Mouse (Mus musculus): ENCODE measurements around the gene Msh4. TPM values are rescaled to one million over a fixed set of nuclear protein-coding genes. Genes with fewer than 3 reads are reported as not detected.

Gene Msh4
- polyA plus RNA-seq, 2 experiments = 0.11 TPM; not detected in 1

DNA sequence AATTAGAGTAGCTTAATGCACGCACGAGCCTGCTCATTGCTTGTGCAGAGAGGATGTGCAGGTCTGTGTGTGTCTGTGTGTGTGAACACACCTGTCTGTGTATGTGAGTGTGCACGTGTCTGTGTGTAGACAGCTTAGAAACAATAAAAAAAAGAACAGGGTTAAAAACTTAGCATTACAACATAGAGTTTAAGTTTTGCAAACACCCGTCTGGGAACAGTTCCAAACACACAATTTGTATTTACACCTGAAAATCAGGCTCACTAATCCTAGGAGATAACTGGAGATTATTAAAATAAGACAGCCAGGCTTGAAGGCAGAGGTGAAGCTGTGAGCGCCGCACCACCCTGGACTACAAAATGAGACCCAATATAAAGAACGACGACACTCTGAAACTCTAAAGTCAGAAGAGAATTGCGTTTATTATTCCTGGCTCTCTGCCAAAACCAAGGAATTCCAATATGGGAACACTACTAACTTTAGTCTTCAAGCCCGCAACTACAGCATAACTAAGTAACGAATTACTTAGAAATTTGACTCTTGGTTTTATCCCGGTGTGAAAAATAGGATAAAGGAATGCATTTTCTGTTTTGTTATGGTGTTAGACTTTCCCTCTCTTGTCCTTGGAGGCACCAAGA is 37.2 kb upstream of the Msh4 start:
- peak; percentile 86 for DNase-seq (ENCODE audit: low spot score)
- 0 out of 2 replicates have a peak overlapping the region, but pooled peaks have one; percentile 62 for H3K9ac ChIP-seq (ENCODE audit: low read depth, low read length, severe bottlenecking)
- no peak for ATAC-seq (ENCODE audit: low FRiP score, low read depth)
- peak overlapping the region; percentile 77 for H3K27ac ChIP-seq (replicated peaks; ENCODE audit: low read depth, low read length)
- H3K36me3 ChIP-seq (ENCODE audit: control insufficient read depth, insufficient read depth, low read length) = peaks cover 18% of the 10 kb centered on the region
- no peak for TF ChIP-seq POLR2A (IDR thresholded peaks at IDR 0.05; ENCODE audit: borderline replicate concordance, extremely low read depth, insufficient read depth, insufficient read length)
- H3K4me3 ChIP-seq (replicated peaks; ENCODE audit: low read length) = peak overlapping the region; percentile 62
- no peaks in the 10 kb centered on the region for H3K27me3 ChIP-seq (ENCODE audit: control insufficient read depth, insufficient read depth, low read length)
- H3K4me2 ChIP-seq (replicated peaks; ENCODE audit: low read depth, low read length, severe bottlenecking) = peak overlapping the region; percentile 64
- H3K9me3 ChIP-seq (ENCODE audit: control insufficient read depth, low read length) = no peaks in the 10 kb centered on the region
- WGBS = 16% methylated on average over 12 of the region's 12 CpGs
- H3K4me1 ChIP-seq (ENCODE audit: control insufficient read depth, insufficient read depth, low read length) = peaks cover 10% of the 10 kb centered on the region

DNA sequence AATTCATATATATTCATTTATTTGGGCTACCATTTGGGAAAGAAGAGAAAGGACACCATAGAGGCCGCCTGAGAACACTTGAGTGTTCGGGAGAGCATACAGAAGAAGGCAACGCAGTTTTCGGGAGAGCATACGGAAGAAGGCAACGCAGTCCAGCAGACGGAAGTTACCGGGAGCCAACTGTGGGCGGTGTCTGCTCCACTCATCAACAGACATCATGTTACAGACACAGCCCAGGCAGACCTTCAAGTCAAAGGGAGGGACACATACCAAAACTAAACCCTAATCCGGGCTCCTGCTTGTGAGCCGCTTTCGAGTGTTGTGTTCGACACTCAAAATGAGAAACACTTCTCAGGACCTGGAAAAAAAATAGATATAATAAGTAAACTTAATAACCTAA is 35.7 kb upstream of the Msh4 start:
- no peak overlapping the region for H3K9ac ChIP-seq (ENCODE audit: low read depth, low read length, severe bottlenecking)
- 94% methylated on average over 13 of the region's 13 CpGs for WGBS

DNA sequence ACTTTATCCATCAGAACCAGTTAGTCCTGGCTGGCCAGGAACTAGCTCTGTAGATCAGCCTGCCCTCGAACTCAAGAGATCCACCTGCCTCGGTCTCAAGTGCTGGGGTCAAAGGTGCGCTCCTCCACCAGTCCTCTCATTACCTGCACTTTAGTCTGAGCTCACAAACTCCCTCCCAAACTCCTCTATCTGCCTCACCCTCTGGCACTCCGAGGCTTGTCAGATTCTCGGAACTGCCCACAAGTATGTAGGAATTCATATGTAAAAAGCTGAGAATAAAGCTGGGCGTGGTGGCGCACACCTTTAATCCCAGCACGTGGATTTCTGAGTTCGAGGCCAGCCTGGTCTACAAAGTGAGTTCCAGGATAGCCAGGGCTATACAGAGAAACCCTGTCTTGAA is 34.5 kb upstream of the Msh4 start:
- Histone ChIP-seq H3K4me2 (replicated peaks; ENCODE audit: low read depth, low read length, severe bottlenecking) (no peak overlapping the region), H3K4me1 (ENCODE audit: control insufficient read depth, insufficient read depth, low read length) (peaks cover 10% of the 10 kb centered on the region), H3K9me3 (ENCODE audit: control insufficient read depth, low read length) (no peaks in the 10 kb centered on the region), H3K9ac (ENCODE audit: low read depth, low read length, severe bottlenecking) (no peak overlapping the region), H3K36me3 (ENCODE audit: control insufficient read depth, insufficient read depth, low read length) (peaks cover 32% of the 10 kb centered on the region), H3K27me3 (ENCODE audit: control insufficient read depth, insufficient read depth, low read length) (no peaks in the 10 kb centered on the region), H3K27ac (replicated peaks; ENCODE audit: low read depth, low read length) (no peak overlapping the region), H3K4me3 (replicated peaks; ENCODE audit: low read length) (no peak overlapping the region)
- TF ChIP-seq POLR2A (IDR thresholded peaks at IDR 0.05; ENCODE audit: borderline replicate concordance, extremely low read depth, insufficient read depth, insufficient read length) = no peak
- no peak for DNase-seq (ENCODE audit: low spot score)
- no peak for ATAC-seq (ENCODE audit: low FRiP score, low read depth)
- 93% methylated on average over 9 of the region's 9 CpGs for WGBS

More for the DNA sequence above, 35.7 kb upstream of the Msh4 start:
- Histone ChIP-seq H3K27me3 (ENCODE audit: control insufficient read depth, insufficient read depth, low read length) (no peaks in the 10 kb centered on the region), H3K4me1 (ENCODE audit: control insufficient read depth, insufficient read depth, low read length) (peaks cover 10% of the 10 kb centered on the region), H3K4me2 (replicated peaks; ENCODE audit: low read depth, low read length, severe bottlenecking) (no peak overlapping the region), H3K9me3 (ENCODE audit: control insufficient read depth, low read length) (no peaks in the 10 kb centered on the region), H3K4me3 (replicated peaks; ENCODE audit: low read length) (no peak overlapping the region), H3K36me3 (ENCODE audit: control insufficient read depth, insufficient read depth, low read length) (peaks cover 22% of the 10 kb centered on the region), H3K27ac (replicated peaks; ENCODE audit: low read depth, low read length) (no peak overlapping the region)
- DNase-seq (ENCODE audit: low spot score) (no peak), ATAC-seq (ENCODE audit: low FRiP score, low read depth) (no peak)
- TF ChIP-seq POLR2A (IDR thresholded peaks at IDR 0.05; ENCODE audit: borderline replicate concordance, extremely low read depth, insufficient read depth, insufficient read length) = no peak

DNA sequence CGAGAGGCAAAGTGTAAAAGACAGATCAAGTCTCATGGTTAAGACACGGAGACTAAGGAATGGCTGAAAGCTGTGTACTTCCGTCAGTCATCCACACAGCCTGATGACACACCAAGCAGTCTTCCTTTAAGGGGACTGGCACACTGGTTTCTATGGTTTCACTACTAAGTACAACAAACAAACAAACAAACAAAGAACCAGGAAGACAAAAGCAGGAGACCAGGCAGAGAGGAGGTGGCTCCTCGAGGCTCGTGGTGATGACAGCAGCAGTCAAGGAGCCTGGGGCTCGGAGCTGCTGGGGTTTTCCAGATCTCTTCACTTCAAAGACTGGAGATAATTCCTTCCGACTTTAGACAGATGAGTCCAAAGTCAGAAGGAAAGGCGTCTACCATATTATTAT is 34.1 kb upstream of the Msh4 start:
- Histone ChIP-seq H3K27me3 (ENCODE audit: control insufficient read depth, insufficient read depth, low read length) (no peaks in the 10 kb centered on the region), H3K9ac (ENCODE audit: low read depth, low read length, severe bottlenecking) (no peak overlapping the region), H3K27ac (replicated peaks; ENCODE audit: low read depth, low read length) (no peak overlapping the region), H3K36me3 (ENCODE audit: control insufficient read depth, insufficient read depth, low read length) (peaks cover 36% of the 10 kb centered on the region), H3K4me1 (ENCODE audit: control insufficient read depth, insufficient read depth, low read length) (peaks cover 10% of the 10 kb centered on the region), H3K9me3 (ENCODE audit: control insufficient read depth, low read length) (no peaks in the 10 kb centered on the region), H3K4me2 (replicated peaks; ENCODE audit: low read depth, low read length, severe bottlenecking) (no peak overlapping the region), H3K4me3 (replicated peaks; ENCODE audit: low read length) (no peak overlapping the region)
- 90% methylated on average over 8 of the region's 8 CpGs for whole genome bisulfite sequencing
- TF ChIP-seq POLR2A (IDR thresholded peaks at IDR 0.05; ENCODE audit: borderline replicate concordance, extremely low read depth, insufficient read depth, insufficient read length) = no peak
- ATAC-seq (ENCODE audit: low FRiP score, low read depth) (no peak), DNase-seq (ENCODE audit: low spot score) (no peak)

DNA sequence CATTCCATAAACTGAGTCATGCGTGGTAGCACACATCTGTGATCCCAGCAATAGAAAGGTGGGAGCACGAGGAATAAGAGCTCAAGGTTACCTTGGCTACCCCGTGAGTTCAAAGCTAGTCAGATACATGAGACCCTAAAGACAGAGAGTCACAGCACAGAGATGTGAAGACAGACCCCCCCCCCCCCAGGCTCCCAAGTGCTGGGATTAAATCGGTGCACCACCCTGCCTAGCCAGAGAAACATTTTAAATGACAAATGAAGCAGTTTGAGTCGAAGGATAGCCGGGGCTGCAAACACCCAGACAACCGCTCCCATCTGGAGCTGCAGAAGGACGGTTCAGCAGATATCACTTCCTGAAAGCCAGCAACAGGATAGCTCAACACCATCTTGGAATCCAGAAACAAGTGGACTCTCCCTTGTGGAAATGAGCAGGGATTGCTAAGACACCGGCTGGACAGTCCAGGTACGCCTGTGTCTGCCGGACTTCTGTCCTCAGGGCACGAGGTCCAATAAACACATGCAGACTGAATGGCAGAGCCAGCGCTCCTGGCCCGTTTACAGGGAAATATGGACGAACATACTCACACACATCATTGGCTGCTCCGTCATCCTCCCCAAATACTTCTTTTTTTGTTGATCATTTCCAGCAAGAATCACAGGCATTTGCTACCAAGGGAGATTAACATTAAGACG is 31.3 kb upstream of the Msh4 start:
- DNase-seq (ENCODE audit: low spot score) (no peak), ATAC-seq (ENCODE audit: low FRiP score, low read depth) (no peak)
- Histone ChIP-seq H3K9me3 (ENCODE audit: control insufficient read depth, low read length) (no peaks in the 10 kb centered on the region), H3K9ac (ENCODE audit: low read depth, low read length, severe bottlenecking) (no peak overlapping the region), H3K36me3 (ENCODE audit: control insufficient read depth, insufficient read depth, low read length) (peaks cover 60% of the 10 kb centered on the region), H3K27me3 (ENCODE audit: control insufficient read depth, insufficient read depth, low read length) (no peaks in the 10 kb centered on the region), H3K4me2 (replicated peaks; ENCODE audit: low read depth, low read length, severe bottlenecking) (no peak overlapping the region), H3K4me3 (replicated peaks; ENCODE audit: low read length) (no peak overlapping the region), H3K4me1 (ENCODE audit: control insufficient read depth, insufficient read depth, low read length) (no peaks in the 10 kb centered on the region), H3K27ac (replicated peaks; ENCODE audit: low read depth, low read length) (no peak overlapping the region)
- WGBS = 93% methylated on average over 17 of the region's 17 CpGs
- TF ChIP-seq POLR2A (IDR thresholded peaks at IDR 0.05; ENCODE audit: borderline replicate concordance, extremely low read depth, insufficient read depth, insufficient read length) = no peak
